Mouse (Mus musculus) liver (tissue): ENCODE data around the gene Srpk1.
A peak's percentile ranks its signal among the peaks of the same experiment; 100 is the strongest.
"Not testable (repeated sequence)": the region's sequence is repeated elsewhere in the genome, so short reads cannot be mapped to it uniquely, and the experiment has no call there.

Experiments
- DNase-seq: peaks from one replicate; pipeline ENCODE4 v3.0.0-alpha.2; 2020; ENCODE audit warnings: mixed read lengths

Srpk1 gene

GRCm38 (mm10) chr17:28612603-28613002 lies 9.9 kb downstream of the Srpk1 start:
- DNase-seq = no peak

GRCm38 (mm10) chr17:28609543-28609942 lies 13.0 kb downstream of the Srpk1 start:
- DNase-seq = no peak

GRCm38 (mm10) chr17:28601557-28602250 lies 20.8 kb downstream of the Srpk1 start:
- no peak for DNase-seq

GRCm38 (mm10) chr17:28600780-28601179 lies 21.7 kb downstream of the Srpk1 start:
- DNase-seq = no peak

- DNase-seq = no peak
Observed at GRCm38 (mm10) chr17:28593965-28594364, 28.5 kb downstream of the Srpk1 start.

GRCm38 (mm10) chr17:28592998-28593397 lies 29.5 kb downstream of the Srpk1 start:
- peak; percentile 77 for DNase-seq

GRCm38 (mm10) chr17:28591476-28591875 lies 31.0 kb downstream of the Srpk1 start:
- no peak for DNase-seq

GRCm38 (mm10) chr17:28590596-28590995 lies 31.9 kb downstream of the Srpk1 start:
- DNase-seq = no peak

GRCm38 (mm10) chr17:28588591-28588990 lies 33.9 kb downstream of the Srpk1 start:
- no peak for DNase-seq

GRCm38 (mm10) chr17:28586509-28586908 lies 36.0 kb downstream of the Srpk1 start:
- DNase-seq = no peak

- no peak for DNase-seq
Observed at GRCm38 (mm10) chr17:28581056-28581455, 41.5 kb downstream of the Srpk1 start.

- peak; percentile 70 for DNase-seq
Observed at GRCm38 (mm10) chr17:28580396-28580795, 42.1 kb downstream of the Srpk1 start.

- peak; percentile 67 for DNase-seq
Observed at GRCm38 (mm10) chr17:28575244-28576125, 47.0 kb downstream of the Srpk1 start, which contains the start of gene Lhfpl5. TSS of gene Lhfpl5 (plus strand) at chr17:28575641.

- DNase-seq = no peak
Observed at GRCm38 (mm10) chr17:28572941-28573340, 49.6 kb downstream of the Srpk1 start.

- no peak for DNase-seq
Observed at GRCm38 (mm10) chr17:28572521-28572920, 50.0 kb downstream of the Srpk1 start.

- no peak for DNase-seq
Observed at GRCm38 (mm10) chr17:28571868-28572267, 50.6 kb downstream of the Srpk1 start.

GRCm38 (mm10) chr17:28567541-28567940 lies 55.0 kb downstream of the Srpk1 start:
- DNase-seq = no peak

GRCm38 (mm10) chr17:28565181-28565580 lies 57.3 kb downstream of the Srpk1 start:
- no peak for DNase-seq

- DNase-seq = no peak
Observed at GRCm38 (mm10) chr17:28561613-28562012, 60.9 kb downstream of the Srpk1 start.

- no peak for DNase-seq
Observed at GRCm38 (mm10) chr17:28560598-28560997, 61.9 kb downstream of the Srpk1 start, which contains the start of gene Clps. TSS of gene Clps (minus strand) at chr17:28560766.

GRCm38 (mm10) chr17:28557772-28558171 lies 64.7 kb downstream of the Srpk1 start:
- no peak for DNase-seq

- no peak for DNase-seq
Observed at GRCm38 (mm10) chr17:28556635-28557396, 65.7 kb downstream of the Srpk1 start.

GRCm38 (mm10) chr17:28554021-28554420 lies 68.5 kb downstream of the Srpk1 start:
- DNase-seq = not testable (repeated sequence)
